Mouse (Mus musculus) neural tube, embryonic 12.5 days (tissue): ENCODE data around the gene Zc3h6. TPM values are rescaled to one million over a fixed set of nuclear protein-coding genes. Genes with fewer than 3 reads are reported as not detected.

Experiments
- microRNA-seq: library from miRNA; unstranded; fragments of <30 nt; microRNA quantifications from one replicate; pipeline ENCODE4, GENCODE M21; 2017
- polyA plus RNA-seq: library from polyadenylated mRNA; unstranded; fragments of >200 nt; fragmentation: Nextera tagmentation; extraction: Ambion mirVana; gene quantifications from 2 replicates; pipeline ENCODE4 v1.2.1, GENCODE M21; 2016

Zc3h6 gene
- polyA plus RNA-seq, 1 experiment from 2014 or later: 3.2 TPM

Small RNA genes lying within 50 kb of the gene (microRNA-seq; reads per million reads assigned to microRNA genes)
- gene Gm22859: not detected

Other genes with a start within 250 kb of the Zc3h6 start
- gene Tmem87b, start 149.3 kb upstream of the Zc3h6 start, polyA plus RNA-seq: 32.2 and 35.7 TPM in 2 replicates
- gene Fbln7, start 104.4 kb upstream of the Zc3h6 start, polyA plus RNA-seq: 1.3 and 1.4 TPM in 2 replicates
- gene Zc3h8, start 23.3 kb upstream of the Zc3h6 start, polyA plus RNA-seq: 8.2 and 10.8 TPM in 2 replicates
- 30.2 and 30.6 TPM in 2 replicates for gene Gm10762, start 323 bp downstream of the Zc3h6 start, polyA plus RNA-seq
- gene Vinac1, start 80.8 kb downstream of the Zc3h6 start, polyA plus RNA-seq: 0.29 and 0.58 TPM in 2 replicates
- 23.9 and 24.6 TPM in 2 replicates for gene Ttl, start 98.5 kb downstream of the Zc3h6 start, polyA plus RNA-seq
- 22.5 and 24.4 TPM in 2 replicates for gene Polr1b, start 133.6 kb downstream of the Zc3h6 start, polyA plus RNA-seq
- 22.4 and 25.9 TPM in 2 replicates for gene Chchd5, start 162.3 kb downstream of the Zc3h6 start, polyA plus RNA-seq
- 48.5 and 50.0 TPM in 2 replicates for gene Slc20a1, start 231.4 kb downstream of the Zc3h6 start, polyA plus RNA-seq